Mouse (Mus musculus): ENCODE data around the gene Zmiz1. TPM values are rescaled to one million over a fixed set of nuclear protein-coding genes. Genes with fewer than 3 reads are reported as not detected.

The Zmiz1 gene
- polyA plus RNA-seq, 1 experiment from 2014 or later, result 37.0 TPM

DNA sequence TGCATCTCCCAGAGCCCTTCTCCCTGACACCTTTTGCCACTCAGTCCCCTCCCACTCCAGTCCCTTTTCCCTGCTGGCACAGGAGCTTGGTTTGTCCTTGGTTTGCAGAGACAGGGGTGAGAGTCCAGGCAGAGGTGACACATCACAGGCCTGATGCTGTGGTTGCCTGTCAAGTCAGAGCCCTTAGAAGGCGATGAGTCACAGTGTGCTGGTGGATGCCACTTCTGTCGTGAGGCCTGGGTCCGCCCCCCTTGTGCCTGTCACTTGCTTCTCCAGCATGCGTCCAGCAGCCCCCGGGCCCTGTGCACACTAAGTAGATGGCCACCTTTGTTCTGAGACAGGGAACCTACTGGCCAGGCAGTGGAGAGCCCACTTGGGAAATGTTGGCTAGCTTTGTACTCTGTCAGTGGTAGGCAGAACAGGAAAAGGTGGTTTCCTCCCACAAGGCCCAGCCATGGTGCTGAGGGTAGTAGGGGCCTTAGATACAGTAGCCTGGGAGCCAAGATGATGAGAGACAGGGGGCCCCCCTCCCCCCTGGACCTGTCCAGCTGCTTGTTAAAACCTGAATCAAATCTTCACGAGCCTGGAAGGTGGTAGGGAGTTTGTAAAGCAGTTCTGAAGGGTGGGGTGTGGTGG, 181.6 kb downstream of the Zmiz1 start:
- DNase-seq (ENCODE audit: low spot score), result no peak
- H3K27me3 ChIP-seq (replicated peaks; ENCODE audit: control insufficient read depth, insufficient read depth, low read length), result no peaks in the 10 kb centered on the region
- ATAC-seq, result no peak
- no peak overlapping the region for H3K9ac ChIP-seq (ENCODE audit: low read length)
- H3K27ac ChIP-seq (ENCODE audit: low read depth, low read length), result no peak overlapping the region
- no peaks in the 10 kb centered on the region for H3K9me3 ChIP-seq (replicated peaks; ENCODE audit: control insufficient read depth, low read length)
- H3K36me3 ChIP-seq (ENCODE audit: control insufficient read depth, insufficient read depth, low read length), result peaks cover 83% of the 10 kb centered on the region
- no peak overlapping the region for H3K4me2 ChIP-seq (ENCODE audit: low read length)
- H3K4me3 ChIP-seq (ENCODE audit: low read depth, low read length), result no peak overlapping the region
- WGBS, result 71% methylated on average over 6 of the region's 6 CpGs
- peaks cover 10% of the 10 kb centered on the region for H3K4me1 ChIP-seq (ENCODE audit: control insufficient read depth, insufficient read depth, low read length)

- ATAC-seq, result no peak
- WGBS, result 84% methylated on average over 6 of the region's 6 CpGs
- H3K36me3 ChIP-seq (ENCODE audit: control insufficient read depth, insufficient read depth, low read length), result peaks cover 83% of the 10 kb centered on the region
Measured at GRCm38 (mm10) chr14:25641067-25641466, 182.1 kb downstream of the Zmiz1 start.

GRCm38 (mm10) chr14:25645717-25646116, 186.7 kb downstream of the Zmiz1 start:
- H3K27ac ChIP-seq (ENCODE audit: low read depth, low read length), result no peak overlapping the region
- H3K36me3 ChIP-seq (ENCODE audit: control insufficient read depth, insufficient read depth, low read length), result peaks cover 86% of the 10 kb centered on the region
- no peaks in the 10 kb centered on the region for H3K4me1 ChIP-seq (ENCODE audit: control insufficient read depth, insufficient read depth, low read length)
- H3K9me3 ChIP-seq (replicated peaks; ENCODE audit: control insufficient read depth, low read length), result no peaks in the 10 kb centered on the region
- H3K4me3 ChIP-seq (ENCODE audit: low read depth, low read length), result no peak overlapping the region
- no peak overlapping the region for H3K9ac ChIP-seq (ENCODE audit: low read length)
- ATAC-seq (no peak), DNase-seq (ENCODE audit: low spot score) (no peak)
- no peak overlapping the region for H3K4me2 ChIP-seq (ENCODE audit: low read length)
- 91% methylated on average over 9 of the region's 9 CpGs for WGBS
- H3K27me3 ChIP-seq (replicated peaks; ENCODE audit: control insufficient read depth, insufficient read depth, low read length), result no peaks in the 10 kb centered on the region

More at GRCm38 (mm10) chr14:25641067-25641466, 182.1 kb downstream of the Zmiz1 start:
- H3K9me3 ChIP-seq (replicated peaks; ENCODE audit: control insufficient read depth, low read length), result no peaks in the 10 kb centered on the region
- peaks cover 5% of the 10 kb centered on the region for H3K4me1 ChIP-seq (ENCODE audit: control insufficient read depth, insufficient read depth, low read length)
- no peaks in the 10 kb centered on the region for H3K27me3 ChIP-seq (replicated peaks; ENCODE audit: control insufficient read depth, insufficient read depth, low read length)
- DNase-seq (ENCODE audit: low spot score), result no peak
- no peak overlapping the region for H3K9ac ChIP-seq (ENCODE audit: low read length)
- no peak overlapping the region for H3K27ac ChIP-seq (ENCODE audit: low read depth, low read length)
- H3K4me2 ChIP-seq (ENCODE audit: low read length), result no peak overlapping the region
- no peak overlapping the region for H3K4me3 ChIP-seq (ENCODE audit: low read depth, low read length)

DNA sequence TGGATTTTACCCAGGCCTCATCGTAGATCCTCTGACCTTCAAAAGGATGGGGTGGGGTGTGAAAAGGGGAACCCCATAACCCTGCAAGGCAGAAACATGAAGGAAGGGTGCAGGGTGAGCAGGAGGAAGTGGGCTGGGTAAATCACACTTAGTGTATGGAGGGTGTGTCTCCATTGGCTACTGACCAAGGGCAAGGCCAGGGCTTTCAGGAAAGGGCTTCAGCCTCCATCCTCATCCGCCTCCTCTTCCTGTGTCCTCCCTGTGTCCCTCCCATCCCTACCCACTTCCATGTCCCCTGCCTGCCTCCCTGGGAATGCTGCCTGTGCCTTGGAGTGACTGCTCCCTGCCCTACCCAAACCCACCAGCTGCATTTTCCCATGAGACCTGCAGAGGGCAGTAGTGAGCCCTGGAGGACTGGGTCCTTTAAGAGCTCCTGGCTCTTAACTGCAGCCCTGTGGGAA, 187.2 kb downstream of the Zmiz1 start:
- Histone ChIP-seq H3K4me2 (ENCODE audit: low read length) (no peak overlapping the region), H3K36me3 (ENCODE audit: control insufficient read depth, insufficient read depth, low read length) (peaks cover 90% of the 10 kb centered on the region), H3K27ac (ENCODE audit: low read depth, low read length) (no peak overlapping the region), H3K4me1 (ENCODE audit: control insufficient read depth, insufficient read depth, low read length) (no peaks in the 10 kb centered on the region), H3K9me3 (replicated peaks; ENCODE audit: control insufficient read depth, low read length) (no peaks in the 10 kb centered on the region), H3K27me3 (replicated peaks; ENCODE audit: control insufficient read depth, insufficient read depth, low read length) (no peaks in the 10 kb centered on the region), H3K4me3 (ENCODE audit: low read depth, low read length) (no peak overlapping the region), H3K9ac (ENCODE audit: low read length) (no peak overlapping the region)
- DNase-seq (ENCODE audit: low spot score) (peak; percentile 80), ATAC-seq (peak; percentile 42)
- 59% methylated on average over 2 of the region's 2 CpGs for WGBS

- no peak overlapping the region for H3K9ac ChIP-seq (ENCODE audit: low read length)
- no peak overlapping the region for H3K27ac ChIP-seq (ENCODE audit: low read depth, low read length)
- no peaks in the 10 kb centered on the region for H3K27me3 ChIP-seq (replicated peaks; ENCODE audit: control insufficient read depth, insufficient read depth, low read length)
- H3K36me3 ChIP-seq (ENCODE audit: control insufficient read depth, insufficient read depth, low read length), result peaks cover 100% of the 10 kb centered on the region
- no peak overlapping the region for H3K4me2 ChIP-seq (ENCODE audit: low read length)
- ATAC-seq (no peak), DNase-seq (ENCODE audit: low spot score) (no peak)
- 97% methylated on average over 4 of the region's 4 CpGs for WGBS
- no peaks in the 10 kb centered on the region for H3K4me1 ChIP-seq (ENCODE audit: control insufficient read depth, insufficient read depth, low read length)
- no peak overlapping the region for H3K4me3 ChIP-seq (ENCODE audit: low read depth, low read length)
- no peaks in the 10 kb centered on the region for H3K9me3 ChIP-seq (replicated peaks; ENCODE audit: control insufficient read depth, low read length)
Measured at GRCm38 (mm10) chr14:25651131-25651530, 192.1 kb downstream of the Zmiz1 start.

DNA sequence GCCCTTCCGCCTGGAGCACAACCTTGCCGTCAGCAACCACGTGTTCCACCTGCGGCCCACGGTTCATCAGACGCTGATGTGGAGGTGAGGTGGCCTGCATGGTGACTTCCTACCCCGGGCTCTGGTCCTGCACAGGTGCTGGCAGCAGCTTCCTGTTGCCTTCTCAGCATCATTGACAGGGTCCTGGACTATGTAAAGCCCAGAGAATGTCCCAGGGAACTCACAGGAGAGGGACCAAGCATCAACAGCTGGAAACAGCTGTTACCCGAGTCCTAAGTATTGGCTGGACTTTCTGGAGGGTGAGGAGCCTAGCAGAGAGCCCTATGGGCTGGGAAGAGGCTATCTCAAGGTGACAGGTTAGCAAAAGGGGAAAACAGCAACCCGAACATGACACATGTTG, 192.9 kb downstream of the Zmiz1 start:
- 90% methylated on average over 9 of the region's 9 CpGs for WGBS
- ATAC-seq (no peak), DNase-seq (ENCODE audit: low spot score) (no peak)

GRCm38 (mm10) chr14:25654401-25655197, 195.6 kb downstream of the Zmiz1 start:
- H3K4me1 ChIP-seq (ENCODE audit: control insufficient read depth, insufficient read depth, low read length), result no peaks in the 10 kb centered on the region
- no peak overlapping the region for H3K9ac ChIP-seq (ENCODE audit: low read length)
- no peaks in the 10 kb centered on the region for H3K9me3 ChIP-seq (replicated peaks; ENCODE audit: control insufficient read depth, low read length)
- H3K4me3 ChIP-seq (ENCODE audit: low read depth, low read length), result no peak overlapping the region
- no peak overlapping the region for H3K4me2 ChIP-seq (ENCODE audit: low read length)
- no peaks in the 10 kb centered on the region for H3K27me3 ChIP-seq (replicated peaks; ENCODE audit: control insufficient read depth, insufficient read depth, low read length)
- ATAC-seq (no peak), DNase-seq (ENCODE audit: low spot score) (no peak)
- peaks cover 100% of the 10 kb centered on the region for H3K36me3 ChIP-seq (ENCODE audit: control insufficient read depth, insufficient read depth, low read length)
- WGBS, result 93% methylated on average over 14 of the region's 14 CpGs
- H3K27ac ChIP-seq (ENCODE audit: low read depth, low read length), result no peak overlapping the region

More for the DNA sequence above, 192.9 kb downstream of the Zmiz1 start:
- no peak overlapping the region for H3K4me3 ChIP-seq (ENCODE audit: low read depth, low read length)
- H3K4me2 ChIP-seq (ENCODE audit: low read length), result no peak overlapping the region
- no peak overlapping the region for H3K9ac ChIP-seq (ENCODE audit: low read length)
- no peak overlapping the region for H3K27ac ChIP-seq (ENCODE audit: low read depth, low read length)
- no peaks in the 10 kb centered on the region for H3K9me3 ChIP-seq (replicated peaks; ENCODE audit: control insufficient read depth, low read length)
- no peaks in the 10 kb centered on the region for H3K4me1 ChIP-seq (ENCODE audit: control insufficient read depth, insufficient read depth, low read length)
- H3K27me3 ChIP-seq (replicated peaks; ENCODE audit: control insufficient read depth, insufficient read depth, low read length), result no peaks in the 10 kb centered on the region
- peaks cover 100% of the 10 kb centered on the region for H3K36me3 ChIP-seq (ENCODE audit: control insufficient read depth, insufficient read depth, low read length)

- Histone ChIP-seq H3K4me2 (ENCODE audit: low read length) (no peak overlapping the region), H3K4me3 (ENCODE audit: low read depth, low read length) (no peak overlapping the region), H3K27me3 (replicated peaks; ENCODE audit: control insufficient read depth, insufficient read depth, low read length) (no peaks in the 10 kb centered on the region), H3K4me1 (ENCODE audit: control insufficient read depth, insufficient read depth, low read length) (no peaks in the 10 kb centered on the region), H3K9ac (ENCODE audit: low read length) (no peak overlapping the region), H3K27ac (ENCODE audit: low read depth, low read length) (no peak overlapping the region), H3K36me3 (ENCODE audit: control insufficient read depth, insufficient read depth, low read length) (peaks cover 99% of the 10 kb centered on the region), H3K9me3 (replicated peaks; ENCODE audit: control insufficient read depth, low read length) (no peaks in the 10 kb centered on the region)
- 70% methylated on average over 11 of the region's 11 CpGs for WGBS
- ATAC-seq (no peak), DNase-seq (ENCODE audit: low spot score) (no peak)
Measured at GRCm38 (mm10) chr14:25660661-25661060, 201.7 kb downstream of the Zmiz1 start.

Data from forebrain, embryonic 14.5 days (tissue).